Mouse (Mus musculus) E14TG2a.4 (cell line): ENCODE data around the gene Plcl2.

Source experiments
- CTCF ChIP-seq: conservative IDR thresholded peaks from 2 replicates; pipeline ENCODE4 v1.5.1; 2014; ENCODE audit warnings: low read length
- POU5F1 ChIP-seq: IDR thresholded peaks from 2 replicates; pipeline ENCODE4 v1.6.1; 2014; ENCODE audit warnings: low read length, borderline replicate concordance

- TF ChIP-seq POU5F1 (no peak), CTCF (no peak)
These were observed 25.5 kb upstream of the Plcl2 start for GRCm38 (mm10) chr17:50483700-50484099.
